Mouse (Mus musculus) stomach, postnatal 0 days (tissue): Measurements from ENCODE around the gene Sptssb. TPM values are rescaled to one million over a fixed set of nuclear protein-coding genes. Genes with fewer than 3 reads are reported as not detected.

ENCODE experiments used
- ATAC-seq: fragments of 200-750 bp; cut with Nextera tagmentation; 2 replicates; pipeline ENCODE4 v1.8.0; 2017; ENCODE audit not compliant: low FRiP score, low TSS enrichment
- DNase-seq: peaks from one replicate; pipeline ENCODE4 v3.0.0-alpha.2; 2016; ENCODE audit warnings: low spot score
- H3K27ac ChIP-seq: fragments of 300-500 bp; sonication (generic); replicated peaks from 2 replicates; pipeline ENCODE4 v1.5.1; 2014; ENCODE audit warnings: mild to moderate bottlenecking, control low read depth
- H3K27me3 ChIP-seq: fragments of 300-500 bp; sonication (generic); 2 replicates; pipeline ENCODE4 v1.6.1; 2014; ENCODE audit warnings: low read length; ENCODE audit not compliant: control insufficient read depth, insufficient read depth
- H3K36me3 ChIP-seq: fragments of 300-500 bp; sonication (generic); 2 replicates; pipeline ENCODE4 v1.6.1; 2014; ENCODE audit warnings: low read length, mixed read lengths; ENCODE audit not compliant: control insufficient read depth, insufficient read depth
- H3K4me1 ChIP-seq: fragments of 300-500 bp; sonication (generic); replicated peaks from 2 replicates; pipeline ENCODE4 v1.6.1; 2014; ENCODE audit warnings: antibody characterized with exemption; ENCODE audit not compliant: control insufficient read depth, insufficient read depth
- H3K4me2 ChIP-seq: fragments of 300-500 bp; sonication (generic); replicated peaks from 2 replicates; pipeline ENCODE4 v1.6.1; 2014; ENCODE audit warnings: low read depth, mild to moderate bottlenecking, control low read depth, moderate library complexity
- H3K4me3 ChIP-seq: fragments of 300-500 bp; sonication (generic); 2 replicates; pipeline ENCODE4 v1.5.1; 2014; ENCODE audit warnings: low read depth, low read length, control low read depth
- H3K9ac ChIP-seq: fragments of 300-500 bp; sonication (generic); 2 replicates; pipeline ENCODE4 v1.6.1; 2014; ENCODE audit warnings: mild to moderate bottlenecking, low read length, control low read depth, mixed read lengths
- H3K9me3 ChIP-seq: fragments of 300-500 bp; sonication (generic); 2 replicates; pipeline ENCODE4 v1.6.1; 2016; ENCODE audit warnings: low read length; ENCODE audit not compliant: control insufficient read depth
- CTCF ChIP-seq: IDR thresholded peaks from 2 replicates; pipeline ENCODE4 v1.5.1; 2016; ENCODE audit warnings: antibody characterized with exemption, low read depth, mild to moderate bottlenecking, moderate library complexity
- EP300 ChIP-seq: optimal IDR thresholded peaks from 2 replicates; pipeline ENCODE3; 2016; ENCODE audit warnings: antibody characterized with exemption
- WGBS: fragments of 180-500 bp; shearing (Covaris S2); extraction: QIAGEN DNeasy Blood & Tissue Kit; methylation state at CpG from one replicate; pipeline ENCODE4 v1.1.7; 2014; 5-methylcytosine and 5-hydroxymethylcytosine counted together
- polyA plus RNA-seq: library from polyadenylated mRNA; unstranded; fragments of >200 nt; fragmentation: Nextera tagmentation; extraction: Ambion mirVana; gene quantifications from 2 replicates; pipeline ENCODE4 v1.2.1, GENCODE M21; 2015

Gene Sptssb
- polyA plus RNA-seq, 1 experiment from 2014 or later, result 539 TPM

DNA sequence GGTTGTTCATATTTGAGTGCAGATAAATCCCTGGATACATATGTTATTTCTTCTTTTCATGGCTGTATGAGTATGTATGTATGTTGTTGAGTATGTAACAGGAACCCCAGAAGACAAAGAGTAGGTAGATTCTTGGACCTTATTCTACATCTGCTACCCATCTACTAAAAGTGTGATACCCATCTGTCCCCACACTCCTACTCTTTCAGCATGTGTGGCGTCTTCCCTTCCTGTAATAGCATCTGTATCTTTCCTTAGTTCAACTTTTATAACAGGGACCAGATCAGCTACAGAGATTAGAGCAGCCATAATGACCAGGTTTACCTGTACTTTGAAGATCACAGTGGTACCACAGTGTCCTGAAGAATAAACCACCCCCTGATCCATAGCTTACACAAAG, 56.6 kb downstream of the Sptssb start:
- Histone ChIP-seq H3K36me3 (no peaks in the 10 kb centered on the region), H3K9me3 (no peaks in the 10 kb centered on the region), H3K27me3 (no peaks in the 10 kb centered on the region), H3K9ac (no peak overlapping the region), H3K4me3 (no peak overlapping the region), H3K4me1 (no peaks in the 10 kb centered on the region), H3K4me2 (no peak overlapping the region), H3K27ac (no peak overlapping the region)
- no peak for ATAC-seq
- TF ChIP-seq EP300 (no peak), CTCF (no peak)
- DNase-seq, result no peak
- WGBS, result 92% methylated on average over 1 of the region's 1 CpGs

DNA sequence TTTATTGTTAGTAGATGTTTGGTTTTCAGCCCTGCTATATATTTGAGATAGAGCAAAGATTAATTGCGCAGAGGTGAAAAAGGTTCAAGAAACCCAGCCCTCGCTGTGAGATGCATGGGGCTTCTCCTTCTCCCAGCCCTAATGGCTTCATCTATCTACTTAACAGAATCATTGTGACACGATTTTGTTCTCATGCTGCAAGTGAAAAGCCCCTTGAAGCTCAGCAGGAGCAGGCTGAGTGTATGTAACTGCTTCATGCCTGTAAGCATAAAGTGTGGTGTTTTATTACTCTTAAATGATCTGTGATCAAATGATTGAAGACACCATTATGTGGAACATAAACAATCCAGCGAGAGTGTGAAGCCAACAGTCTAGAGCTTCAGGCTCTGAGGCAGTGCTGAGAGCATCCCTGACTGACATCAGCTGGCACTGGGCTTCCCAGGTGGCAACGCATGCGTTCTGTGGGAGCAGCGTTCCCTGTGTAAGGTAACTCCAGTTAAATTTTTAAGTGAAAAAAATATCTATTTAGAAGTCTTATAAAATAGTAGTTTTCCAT, 58.8 kb downstream of the Sptssb start:
- Histone ChIP-seq H3K4me1 (no peaks in the 10 kb centered on the region), H3K36me3 (no peaks in the 10 kb centered on the region), H3K4me3 (no peak overlapping the region), H3K27ac (no peak overlapping the region), H3K4me2 (no peak overlapping the region), H3K9ac (no peak overlapping the region), H3K9me3 (no peaks in the 10 kb centered on the region), H3K27me3 (no peaks in the 10 kb centered on the region)
- no peak for DNase-seq
- ATAC-seq, result no peak
- no peak for TF ChIP-seq EP300
- TF ChIP-seq CTCF, result no peak
- 37% methylated on average over 7 of the region's 7 CpGs for WGBS

DNA sequence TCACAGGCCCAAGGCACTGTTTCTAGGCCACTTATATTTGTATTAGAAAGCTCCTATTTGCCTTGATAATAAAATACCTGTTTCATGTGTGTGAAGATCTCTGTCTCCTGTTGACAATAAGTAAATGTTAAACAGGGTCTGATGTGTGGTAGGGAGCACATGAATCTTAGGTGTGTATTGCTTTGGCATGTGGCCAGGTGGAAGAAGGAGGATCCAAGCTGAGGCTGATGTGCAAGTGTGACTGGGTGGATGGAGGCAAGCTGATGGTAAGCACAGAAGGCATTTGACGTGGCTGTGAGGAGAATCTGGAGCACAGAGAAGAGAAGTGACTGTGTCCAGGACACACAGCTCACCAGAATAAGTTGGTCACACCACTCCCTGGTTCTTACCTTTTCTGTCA, 60.6 kb downstream of the Sptssb start:
- DNase-seq (peak; percentile 52), ATAC-seq (peak; percentile 61; the same call in 1 of the 2 replicates)
- no peaks in the 10 kb centered on the region for H3K27me3 ChIP-seq
- H3K9me3 ChIP-seq, result no peaks in the 10 kb centered on the region
- no peak overlapping the region for H3K4me2 ChIP-seq
- H3K36me3 ChIP-seq, result no peaks in the 10 kb centered on the region
- 73% methylated on average over 1 of the region's 1 CpGs for WGBS
- H3K9ac ChIP-seq, result no peak overlapping the region
- TF ChIP-seq CTCF (no peak), EP300 (no peak)
- H3K4me1 ChIP-seq, result no peaks in the 10 kb centered on the region
- H3K27ac ChIP-seq, result no peak overlapping the region
- H3K4me3 ChIP-seq, result no peak overlapping the region

DNA sequence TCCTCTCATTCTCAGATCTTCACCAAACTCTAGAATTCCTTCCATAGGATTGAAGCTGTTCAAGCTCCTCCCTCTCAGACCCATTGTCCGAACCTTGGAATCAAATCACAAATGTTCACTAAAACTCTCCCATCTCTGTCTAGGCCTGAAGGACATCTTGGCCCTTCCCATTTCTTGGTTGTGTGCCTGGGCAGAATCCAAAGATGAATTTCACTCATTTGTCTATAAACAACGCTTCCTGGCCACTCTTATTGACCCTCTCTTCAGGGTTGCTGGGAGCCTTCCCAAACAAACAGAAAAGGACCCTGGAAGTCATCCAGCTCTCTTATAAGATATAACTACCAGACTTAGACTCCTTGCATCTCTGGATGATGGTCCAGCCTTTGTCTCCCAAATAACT, 61.8 kb downstream of the Sptssb start:
- no peaks in the 10 kb centered on the region for H3K4me1 ChIP-seq
- H3K27me3 ChIP-seq, result no peaks in the 10 kb centered on the region
- H3K9ac ChIP-seq, result no peak overlapping the region
- H3K27ac ChIP-seq, result no peak overlapping the region
- H3K36me3 ChIP-seq, result no peaks in the 10 kb centered on the region
- H3K4me3 ChIP-seq, result no peak overlapping the region
- WGBS, result 46% methylated on average over 2 of the region's 2 CpGs
- no peak for TF ChIP-seq CTCF
- TF ChIP-seq EP300, result no peak
- ATAC-seq (no peak), DNase-seq (no peak)
- no peaks in the 10 kb centered on the region for H3K9me3 ChIP-seq
- no peak overlapping the region for H3K4me2 ChIP-seq

DNA sequence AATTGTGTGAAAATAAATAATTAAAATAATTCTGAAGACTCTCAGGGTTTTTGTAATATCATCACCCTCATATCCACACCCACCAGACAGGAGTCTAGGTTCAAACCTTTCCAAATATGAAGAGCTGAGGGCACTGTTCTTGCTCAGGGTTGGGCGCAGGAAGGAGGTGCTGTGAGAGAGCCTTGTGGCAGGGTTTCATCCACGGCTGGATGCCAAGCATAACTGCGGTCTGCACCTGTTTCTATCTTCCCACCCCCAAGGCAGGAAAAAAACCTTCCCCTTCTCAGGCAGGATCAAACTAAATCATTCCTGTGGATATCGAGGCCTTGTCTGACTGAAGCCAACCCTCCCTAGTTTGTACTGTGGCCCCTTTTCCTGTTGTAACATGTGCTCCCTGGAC, 62.2 kb downstream of the Sptssb start:
- DNase-seq (no peak), ATAC-seq (no peak)
- Histone ChIP-seq H3K4me2 (no peak overlapping the region), H3K9ac (no peak overlapping the region), H3K27ac (no peak overlapping the region), H3K27me3 (no peaks in the 10 kb centered on the region), H3K9me3 (no peaks in the 10 kb centered on the region), H3K4me1 (no peaks in the 10 kb centered on the region), H3K36me3 (no peaks in the 10 kb centered on the region), H3K4me3 (no peak overlapping the region)
- TF ChIP-seq CTCF (no peak), EP300 (no peak)
- 77% methylated on average over 4 of the region's 4 CpGs for WGBS

DNA sequence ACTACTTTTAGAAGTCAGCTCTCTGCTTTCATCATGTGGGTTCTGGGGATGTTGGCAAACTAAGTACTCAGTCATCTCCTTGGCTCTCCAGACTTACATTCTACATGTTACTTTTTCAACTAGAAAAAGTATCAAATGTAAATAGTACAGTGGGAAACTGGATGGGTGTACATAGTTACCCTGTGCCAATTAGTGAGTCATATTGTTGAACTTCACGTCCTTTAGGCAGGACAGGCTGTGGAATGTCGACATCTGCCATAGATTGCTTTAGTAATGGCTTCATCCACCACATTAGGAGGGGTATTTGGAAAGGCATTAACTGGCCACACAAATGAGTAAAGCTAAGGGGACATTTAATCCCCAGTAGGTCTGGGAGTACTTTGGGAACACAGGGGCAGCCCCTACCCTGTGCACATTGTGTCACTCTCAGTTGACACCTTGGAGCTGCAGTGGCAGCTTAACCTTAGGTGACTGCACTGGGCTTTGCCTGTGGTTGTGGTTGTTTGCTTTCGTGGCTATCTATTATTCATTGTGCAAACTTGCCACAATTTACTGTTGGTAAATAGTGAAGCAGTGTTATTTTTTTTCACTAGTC, 66.8 kb downstream of the Sptssb start:
- Histone ChIP-seq H3K4me3 (no peak overlapping the region), H3K9ac (no peak overlapping the region), H3K27ac (no peak overlapping the region), H3K27me3 (no peaks in the 10 kb centered on the region), H3K9me3 (no peaks in the 10 kb centered on the region), H3K36me3 (no peaks in the 10 kb centered on the region), H3K4me2 (no peak overlapping the region), H3K4me1 (no peaks in the 10 kb centered on the region)
- WGBS, result 33% methylated on average over 3 of the region's 3 CpGs
- TF ChIP-seq CTCF (no peak), EP300 (peak; percentile 43)
- ATAC-seq (peak; percentile 89), DNase-seq (peak; percentile 54)
